Mouse (Mus musculus) retina, adult 2 months (tissue): ENCODE results near the gene Cyp2b10.
"Not testable (repeated sequence)": the region's sequence is repeated elsewhere in the genome, so short reads cannot be mapped to it uniquely, and the experiment has no call there.

Experiments
- DNase-seq: peaks from one replicate; pipeline ENCODE4 v3.0.0-alpha.2; 2012; ENCODE audit warnings: low read depth, low spot score

Gene Cyp2b10

DNA sequence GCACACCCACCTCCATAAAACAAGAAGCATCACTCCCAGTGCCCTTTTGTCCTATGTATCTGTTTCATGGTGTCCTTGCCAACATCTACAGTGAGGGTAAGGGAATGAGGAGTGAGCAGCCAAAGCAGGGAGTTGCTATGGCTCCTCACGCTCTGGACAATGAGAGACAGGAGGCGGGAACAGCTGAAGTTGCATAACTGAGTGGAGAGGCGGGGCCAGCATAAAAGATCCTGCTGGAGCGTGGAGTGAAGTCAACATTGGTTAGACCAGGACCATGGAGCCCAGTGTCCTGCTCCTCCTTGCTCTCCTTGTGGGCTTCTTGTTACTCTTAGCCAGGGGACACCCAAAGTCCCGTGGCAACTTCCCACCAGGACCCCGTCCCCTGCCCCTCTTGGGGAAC is at the start of gene Cyp2b10:
Cyp2b10 (plus strand) TSS at position 210 of the 400 bp plus-strand sequence.
- DNase-seq: no peak

DNA sequence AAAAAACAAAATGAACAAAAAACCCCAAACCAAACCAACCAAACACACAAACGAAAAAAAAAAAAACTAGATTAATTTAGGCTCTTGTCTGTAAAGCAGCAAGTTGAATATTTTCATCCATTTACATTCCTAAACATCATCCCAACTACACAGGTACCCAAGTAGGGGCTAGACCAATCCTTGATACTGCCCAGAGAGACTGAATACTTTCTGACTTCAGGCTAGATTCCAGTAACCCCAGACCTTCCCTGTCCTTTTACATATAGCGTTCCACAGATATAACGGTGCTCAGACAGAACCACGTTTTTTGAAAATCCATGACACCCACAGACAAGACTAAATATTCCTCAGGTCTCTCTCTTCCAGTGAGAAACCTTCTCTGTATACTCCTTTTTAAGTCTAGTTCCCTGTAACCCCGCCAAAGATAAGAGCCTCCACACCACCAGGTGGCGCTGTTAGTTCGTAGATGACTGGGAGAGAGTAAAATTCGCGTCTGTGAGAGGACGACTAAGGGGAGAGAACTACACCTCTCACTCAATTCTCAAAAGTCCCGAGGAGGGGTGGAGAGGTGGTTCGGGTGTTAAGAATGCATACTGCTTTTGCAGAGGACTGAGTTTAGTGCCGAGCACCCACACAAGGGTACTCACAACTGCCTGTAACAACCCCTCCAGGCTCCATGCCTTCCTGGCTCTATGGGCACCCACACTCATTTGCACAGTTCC is 49.5 kb upstream of the Cyp2b10 start:
- DNase-seq: peak; percentile 47

GRCm38 (mm10) chr7:25848444-25848812 is 49.0 kb upstream of the Cyp2b10 start:
- DNase-seq: no peak

DNA sequence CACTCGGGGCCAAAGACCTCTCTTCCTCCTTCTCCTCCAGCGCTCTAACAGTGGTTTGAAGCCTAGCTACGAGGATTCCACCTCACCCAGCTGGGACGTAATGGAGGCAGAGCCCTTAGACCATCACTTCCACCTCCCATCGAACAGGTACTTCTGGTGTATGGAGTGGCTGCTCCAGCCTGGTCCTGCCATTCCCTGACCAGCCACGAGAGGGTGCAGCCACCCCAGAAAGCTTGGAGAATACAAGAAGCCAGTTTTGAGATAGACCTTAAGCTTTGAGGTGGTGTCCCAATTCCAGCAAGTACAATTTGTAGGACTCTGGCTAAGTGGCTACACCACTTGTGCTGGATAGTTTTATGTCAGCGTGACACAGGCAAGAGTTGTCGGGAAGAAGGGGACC is 42.3 kb upstream of the Cyp2b10 start:
- DNase-seq: peak; percentile 9

GRCm38 (mm10) chr7:25859962-25860870 is 37.2 kb upstream of the Cyp2b10 start:
- no peak for DNase-seq

- DNase-seq: no peak
These were observed 35.1 kb upstream of the Cyp2b10 start for GRCm38 (mm10) chr7:25862365-25862764.

DNA sequence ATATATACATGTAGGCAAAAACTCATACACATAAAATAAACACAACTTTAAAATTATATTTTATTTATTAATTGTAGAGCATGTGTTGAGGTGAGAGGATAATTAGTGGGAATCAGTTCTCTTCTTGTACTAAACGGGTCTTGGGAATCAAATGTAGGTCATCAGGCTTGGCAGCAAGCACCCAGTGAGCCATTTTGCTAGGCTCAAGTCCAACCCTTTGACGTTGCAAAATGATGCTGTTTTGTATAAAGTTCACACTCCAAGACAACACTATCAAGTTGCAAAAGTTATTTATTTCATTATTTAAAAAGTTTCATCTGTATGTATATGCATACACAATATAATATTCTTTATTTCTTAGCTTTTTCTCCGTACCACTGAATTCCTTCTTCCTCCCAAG is 33.7 kb upstream of the Cyp2b10 start:
- DNase-seq: no peak

GRCm38 (mm10) chr7:25864861-25865260 is 32.6 kb upstream of the Cyp2b10 start:
- no peak for DNase-seq

- no peak for DNase-seq
These were observed 27.6 kb upstream of the Cyp2b10 start for GRCm38 (mm10) chr7:25869789-25870188.

GRCm38 (mm10) chr7:25872624-25873023 is 24.8 kb upstream of the Cyp2b10 start:
- no peak for DNase-seq

GRCm38 (mm10) chr7:25878735-25879134 is 18.7 kb upstream of the Cyp2b10 start:
- DNase-seq: no peak

GRCm38 (mm10) chr7:25880721-25881120 is 16.7 kb upstream of the Cyp2b10 start:
- DNase-seq: not testable (repeated sequence)

- no peak for DNase-seq
These were observed 13.1 kb upstream of the Cyp2b10 start for GRCm38 (mm10) chr7:25884272-25884671.

GRCm38 (mm10) chr7:25887758-25888157 is 9.7 kb upstream of the Cyp2b10 start:
- no peak for DNase-seq

DNA sequence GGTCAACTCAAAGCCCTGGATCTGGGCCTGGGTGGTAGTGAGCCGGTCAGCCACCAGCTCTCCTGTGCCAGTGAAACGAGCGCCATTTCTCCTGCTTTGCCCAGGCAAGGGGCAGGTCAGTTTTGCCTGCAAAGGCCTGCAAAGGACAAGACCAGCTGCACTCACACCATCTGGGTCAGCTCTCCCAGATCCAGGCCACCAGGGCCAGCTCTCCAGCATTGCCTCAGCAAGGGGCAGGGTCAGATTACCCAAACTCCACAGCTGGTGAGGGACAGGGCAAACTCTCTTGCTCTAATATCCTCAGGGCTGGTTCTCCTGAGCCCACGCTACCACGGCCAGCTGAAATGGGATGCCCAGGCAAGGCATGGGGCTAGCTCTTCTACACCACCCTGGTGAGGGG is 4.3 kb upstream of the Cyp2b10 start:
- DNase-seq: no peak

DNA sequence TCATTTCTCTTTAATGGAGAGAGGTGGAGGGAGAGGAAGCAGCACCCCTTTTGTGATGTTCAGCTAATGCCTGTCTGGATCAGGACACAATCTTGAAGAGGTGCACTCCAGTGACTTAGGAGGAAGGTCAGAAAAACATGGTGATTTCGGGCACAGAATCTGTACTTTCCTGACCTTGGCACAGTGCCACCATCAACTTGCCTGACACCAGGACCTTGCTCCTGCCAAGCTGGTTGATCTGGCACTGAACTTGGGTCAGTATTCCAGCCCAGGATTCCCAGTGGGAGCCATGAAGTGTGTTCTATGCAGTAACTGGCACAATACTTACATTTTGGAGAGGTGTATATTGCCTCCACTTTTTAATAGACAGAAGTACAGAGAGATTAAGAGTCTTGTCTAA is 2.3 kb upstream of the Cyp2b10 start:
- DNase-seq: no peak

DNA sequence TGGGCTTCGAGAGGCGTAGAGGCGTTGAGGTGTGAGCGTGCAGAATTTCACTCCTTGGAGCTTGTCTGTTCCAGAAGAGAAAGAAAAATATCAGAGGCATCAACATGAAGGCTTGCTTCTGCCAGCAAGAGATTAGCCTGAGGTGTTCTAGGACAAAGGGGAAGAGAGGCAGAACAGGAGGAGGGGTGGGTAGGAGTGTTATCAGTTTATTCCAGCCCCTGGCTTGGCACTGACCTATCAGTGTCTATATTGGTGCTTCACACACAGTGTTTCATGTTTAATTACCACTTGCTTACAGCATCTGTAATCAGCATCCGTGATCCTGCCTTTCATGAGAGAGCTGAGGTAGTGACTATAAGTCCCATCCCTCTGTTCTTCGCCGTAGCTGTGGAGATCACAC is 644 bp downstream of the Cyp2b10 start:
- no peak for DNase-seq

DNA sequence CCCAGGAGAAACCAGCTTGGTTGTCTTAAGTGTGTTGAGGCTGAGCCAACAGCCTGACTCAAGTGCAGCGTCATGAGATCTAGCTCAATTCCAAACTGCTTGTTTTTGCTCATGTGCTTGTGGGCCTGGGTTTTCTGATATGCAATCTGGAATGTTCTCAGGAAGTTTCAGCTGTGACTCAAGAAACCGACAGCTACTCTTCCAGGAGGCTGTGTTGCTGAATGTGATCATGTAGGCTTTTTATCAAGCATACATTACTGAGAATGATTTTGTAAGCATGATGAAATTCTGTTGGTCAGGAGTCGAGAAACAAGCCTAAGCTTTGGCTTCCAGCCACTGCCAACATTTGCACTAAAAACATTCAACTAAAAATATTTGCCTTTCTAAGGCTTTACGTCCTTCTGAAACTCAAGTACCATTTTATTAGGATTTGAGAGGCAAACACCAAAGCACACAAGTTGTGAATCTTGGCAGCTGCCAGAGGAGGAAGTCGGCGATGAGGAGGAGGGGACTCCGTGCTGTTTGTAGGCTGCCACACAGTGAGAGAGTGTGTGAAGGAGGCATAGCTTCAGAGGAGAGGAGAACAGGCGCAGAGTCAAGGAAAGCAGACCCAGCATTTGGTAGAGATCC is 4.8 kb downstream of the Cyp2b10 start:
- DNase-seq: no peak

DNA sequence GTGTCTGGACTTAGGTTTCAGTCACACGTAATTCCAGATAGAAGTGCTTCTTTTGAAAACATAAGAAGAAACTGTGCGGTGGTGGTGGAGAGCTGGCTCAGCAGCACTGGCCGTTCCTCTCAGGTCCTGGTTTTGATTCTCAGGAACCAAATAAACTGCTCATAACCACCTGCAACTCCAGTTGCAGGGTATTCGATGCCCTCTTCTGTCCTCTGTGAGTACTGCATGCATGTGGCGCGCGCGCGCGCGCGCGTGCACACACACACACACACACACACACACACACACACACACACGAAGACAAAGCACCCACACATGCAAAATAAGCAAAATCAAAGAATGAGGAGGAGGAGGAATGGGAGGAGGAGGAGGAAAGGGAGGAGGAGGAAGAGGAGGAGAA is 5.7 kb downstream of the Cyp2b10 start:
- DNase-seq: no peak

DNA sequence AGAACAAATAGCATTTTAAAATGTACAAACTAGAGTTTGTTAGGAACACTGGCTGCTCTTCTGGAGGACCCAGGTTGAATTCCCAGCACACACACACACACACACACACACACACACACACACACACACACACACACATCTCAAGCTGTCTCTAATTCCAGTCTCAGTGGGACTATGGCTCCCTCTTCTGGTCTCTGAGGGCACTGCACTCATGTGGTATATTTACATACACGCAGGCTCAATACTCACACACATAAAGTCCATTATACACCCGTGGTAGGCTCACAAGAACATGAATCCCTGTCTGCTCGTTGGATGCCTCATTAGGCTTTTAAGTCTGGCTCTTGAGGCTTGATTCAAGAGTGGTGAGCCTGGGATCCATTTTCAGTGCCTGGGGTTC is 6.6 kb downstream of the Cyp2b10 start:
- DNase-seq: no peak

DNA sequence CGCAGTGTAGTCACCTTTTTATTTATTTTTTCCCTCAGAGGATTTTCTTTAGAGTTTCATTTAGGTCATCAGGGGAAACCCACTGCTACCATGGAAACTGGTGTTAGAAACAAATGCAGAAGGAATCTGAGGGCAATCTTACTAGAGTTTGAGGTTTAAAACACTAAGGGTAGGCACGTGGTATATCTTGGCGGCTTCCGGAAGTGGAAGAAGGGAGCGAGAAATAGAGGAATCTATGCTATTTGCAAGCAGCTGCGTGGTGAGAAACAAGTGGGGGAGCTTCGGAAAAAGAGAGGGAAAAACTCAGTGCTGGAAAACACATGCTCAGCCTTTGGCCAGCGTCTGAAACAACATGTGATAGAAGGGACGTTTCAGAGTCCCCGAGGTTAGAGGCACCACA is 7.1 kb downstream of the Cyp2b10 start:
- DNase-seq: no peak

GRCm38 (mm10) chr7:25907380-25907779 is 10.0 kb downstream of the Cyp2b10 start:
- DNase-seq: no peak
